Mouse (Mus musculus) liver, embryonic 12.5 days (tissue): Measurements from ENCODE around the gene Phkg1. TPM values are rescaled to one million over a fixed set of nuclear protein-coding genes. Genes with fewer than 3 reads are reported as not detected.
"Not testable (repeated sequence)": the region's sequence is repeated elsewhere in the genome, so short reads cannot be mapped to it uniquely, and the experiment has no call there.

Source experiments
- ATAC-seq: fragments of 200-750 bp; cut with Nextera tagmentation; 2 replicates; pipeline ENCODE4 v1.8.0; 2017; ENCODE audit warnings: moderate number of reproducible peaks, mild to moderate bottlenecking, moderate library complexity
- H3K27ac ChIP-seq: fragments of 300-500 bp; sonication (generic); 2 replicates; pipeline ENCODE4 v1.5.1; 2016; ENCODE audit warnings: mild to moderate bottlenecking
- H3K27me3 ChIP-seq: fragments of 300-500 bp; sonication (generic); replicated peaks from 2 replicates; pipeline ENCODE4 v1.6.1; 2016; ENCODE audit warnings: mild to moderate bottlenecking, moderate library complexity
- H3K36me3 ChIP-seq: fragments of 300-500 bp; sonication (generic); 2 replicates; pipeline ENCODE4 v1.6.1; 2016; ENCODE audit warnings: mild to moderate bottlenecking, moderate library complexity
- H3K4me1 ChIP-seq: fragments of 300-500 bp; sonication (generic); 2 replicates; pipeline ENCODE4 v1.6.1; 2016
- H3K4me2 ChIP-seq: fragments of 300-500 bp; sonication (generic); 2 replicates; pipeline ENCODE4 v1.6.1; 2016; ENCODE audit warnings: mild to moderate bottlenecking, moderate library complexity
- H3K4me3 ChIP-seq: fragments of 300-500 bp; sonication (generic); 2 replicates; pipeline ENCODE4 v1.5.1; 2016; ENCODE audit warnings: mild to moderate bottlenecking, moderate library complexity
- H3K9ac ChIP-seq: fragments of 300-500 bp; sonication (generic); 2 replicates; pipeline ENCODE4 v1.6.1; 2016; ENCODE audit warnings: mild to moderate bottlenecking, moderate library complexity
- H3K9me3 ChIP-seq: fragments of 300-500 bp; sonication (generic); replicated peaks from 2 replicates; pipeline ENCODE4 v1.6.1; 2016; ENCODE audit warnings: mild to moderate bottlenecking, moderate library complexity
- WGBS: fragments of 180-500 bp; shearing (Covaris S2); methylation state at CpG from one replicate; pipeline ENCODE4 v1.1.7; 2016; ENCODE audit not compliant: insufficient replicate concordance; 5-methylcytosine and 5-hydroxymethylcytosine counted together
- polyA plus RNA-seq: library from polyadenylated mRNA; unstranded; fragments of >200 nt; fragmentation: Nextera tagmentation; extraction: Ambion mirVana; gene quantifications from 2 replicates; pipeline ENCODE4 v1.2.1, GENCODE M21; 2016

Gene Phkg1
- polyA plus RNA-seq, 1 experiment from 2014 or later: 0.23 TPM

GRCm38 (mm10) chr5:129895198-129896088, 2.9 kb downstream of the Phkg1 start, which contains the start of gene Zbed5:
Gene Zbed5 (plus strand): TSS chr5:129895723.
- peaks cover 15% of the 10 kb centered on the region for H3K4me1 ChIP-seq
- H3K4me2 ChIP-seq: peak within 1 kb of the TSS; percentile 83
- peak within 1 kb of the TSS; percentile 49 for H3K9ac ChIP-seq
- peak; percentile 99 for ATAC-seq
- H3K9me3 ChIP-seq: no peaks in the 10 kb centered on the region
- H3K4me3 ChIP-seq: peak within 1 kb of the TSS; percentile 61
- WGBS: 2% methylated on average over 44 of the region's 44 CpGs
- H3K27ac ChIP-seq: no peak within 1 kb of the TSS
- H3K27me3 ChIP-seq: no peaks in the 10 kb centered on the region; the same call in 1 of the 2 replicates
- H3K36me3 ChIP-seq: no peaks in the 10 kb centered on the region

GRCm38 (mm10) chr5:129890390-129890789, 8.0 kb downstream of the Phkg1 start:
- not testable (repeated sequence) for H3K36me3 ChIP-seq, H3K9me3 ChIP-seq, H3K27ac ChIP-seq, ATAC-seq, H3K27me3 ChIP-seq, H3K4me3 ChIP-seq, H3K4me2 ChIP-seq, H3K9ac ChIP-seq
- whole genome bisulfite sequencing: 61% methylated on average over 6 of the region's 7 CpGs
- peaks cover 14% of the 10 kb centered on the region for H3K4me1 ChIP-seq

GRCm38 (mm10) chr5:129886911-129887636, 11.3 kb downstream of the Phkg1 start, which contains the start of gene Chchd2:
Gene Chchd2 (minus strand): TSS chr5:129887470.
- Histone ChIP-seq H3K4me2 (peak within 1 kb of the TSS; percentile 85), H3K9ac (peak within 1 kb of the TSS; percentile 92), H3K27ac (peak within 1 kb of the TSS; percentile 99), H3K36me3 (peaks cover 32% of the 10 kb centered on the region), H3K27me3 (no peaks in the 10 kb centered on the region), H3K4me1 (peaks cover 19% of the 10 kb centered on the region), H3K9me3 (no peaks in the 10 kb centered on the region), H3K4me3 (peak within 1 kb of the TSS; percentile 83)
- under 1% methylated on average over 46 of the region's 46 CpGs for WGBS
- ATAC-seq: peak; percentile 99

- peak overlapping the region; percentile 83 for H3K4me3 ChIP-seq
- H3K4me2 ChIP-seq: peak overlapping the region; percentile 85
- H3K4me1 ChIP-seq: peaks cover 19% of the 10 kb centered on the region
- no peaks in the 10 kb centered on the region for H3K27me3 ChIP-seq
- peak overlapping the region; percentile 92 for H3K9ac ChIP-seq
- ATAC-seq: no peak
- WGBS: 6% methylated on average over 10 of the region's 10 CpGs
- no peaks in the 10 kb centered on the region for H3K9me3 ChIP-seq
- peaks cover 40% of the 10 kb centered on the region for H3K36me3 ChIP-seq
- peak overlapping the region; percentile 99 for H3K27ac ChIP-seq
Observed at GRCm38 (mm10) chr5:129886271-129886670, 12.1 kb downstream of the Phkg1 start.

- Histone ChIP-seq H3K9me3 (no peaks in the 10 kb centered on the region), H3K27ac (no peak overlapping the region), H3K27me3 (no peaks in the 10 kb centered on the region), H3K4me3 (no peak overlapping the region), H3K36me3 (peaks cover 47% of the 10 kb centered on the region), H3K4me2 (no peak overlapping the region), H3K4me1 (peaks cover 5% of the 10 kb centered on the region; the same call in 1 of the 2 replicates), H3K9ac (no peak overlapping the region)
- ATAC-seq: no peak
- WGBS: 59% methylated on average over 3 of the region's 3 CpGs
Observed at GRCm38 (mm10) chr5:129879888-129880287, 18.5 kb downstream of the Phkg1 start.

GRCm38 (mm10) chr5:129878946-129879345, 19.4 kb downstream of the Phkg1 start:
- ATAC-seq: no peak
- H3K27me3 ChIP-seq: no peaks in the 10 kb centered on the region
- H3K4me3 ChIP-seq: no peak overlapping the region
- no peak overlapping the region for H3K9ac ChIP-seq
- H3K36me3 ChIP-seq: peaks cover 38% of the 10 kb centered on the region
- H3K4me1 ChIP-seq: no peaks in the 10 kb centered on the region
- 59% methylated on average over 2 of the region's 2 CpGs for WGBS
- no peak overlapping the region for H3K4me2 ChIP-seq
- no peaks in the 10 kb centered on the region for H3K9me3 ChIP-seq
- H3K27ac ChIP-seq: no peak overlapping the region

GRCm38 (mm10) chr5:129877731-129878455, 20.5 kb downstream of the Phkg1 start:
- ATAC-seq: no peak
- Histone ChIP-seq H3K4me2 (no peak overlapping the region), H3K27ac (no peak overlapping the region), H3K9me3 (no peaks in the 10 kb centered on the region), H3K36me3 (peaks cover 30% of the 10 kb centered on the region), H3K4me1 (no peaks in the 10 kb centered on the region), H3K27me3 (no peaks in the 10 kb centered on the region), H3K9ac (no peak overlapping the region), H3K4me3 (no peak overlapping the region)
- WGBS: 53% methylated on average over 9 of the region's 9 CpGs

GRCm38 (mm10) chr5:129875098-129875497, 23.3 kb downstream of the Phkg1 start:
- no peaks in the 10 kb centered on the region for H3K4me1 ChIP-seq
- no peak overlapping the region for H3K9ac ChIP-seq
- H3K4me3 ChIP-seq: no peak overlapping the region
- no peak overlapping the region for H3K4me2 ChIP-seq
- peaks cover 4% of the 10 kb centered on the region for H3K36me3 ChIP-seq
- 67% methylated on average over 11 of the region's 11 CpGs for WGBS
- no peaks in the 10 kb centered on the region for H3K9me3 ChIP-seq
- ATAC-seq: no peak
- no peaks in the 10 kb centered on the region for H3K27me3 ChIP-seq
- no peak overlapping the region for H3K27ac ChIP-seq

GRCm38 (mm10) chr5:129873942-129874341, 24.4 kb downstream of the Phkg1 start:
- 67% methylated on average over 12 of the region's 12 CpGs for WGBS
- Histone ChIP-seq H3K9ac (no peak overlapping the region), H3K27me3 (no peaks in the 10 kb centered on the region), H3K9me3 (no peaks in the 10 kb centered on the region), H3K27ac (no peak overlapping the region), H3K4me1 (no peaks in the 10 kb centered on the region), H3K4me2 (no peak overlapping the region), H3K4me3 (no peak overlapping the region), H3K36me3 (no peaks in the 10 kb centered on the region)
- ATAC-seq: no peak

- Histone ChIP-seq H3K9ac (no peak overlapping the region), H3K9me3 (no peaks in the 10 kb centered on the region), H3K4me1 (0 out of 2 replicates have a peak, but pooled peaks cover 1% of the 10 kb centered on the region), H3K36me3 (no peaks in the 10 kb centered on the region), H3K4me2 (no peak overlapping the region), H3K27me3 (no peaks in the 10 kb centered on the region), H3K27ac (no peak overlapping the region), H3K4me3 (no peak overlapping the region)
- 69% methylated on average over 2 of the region's 2 CpGs for WGBS
- ATAC-seq: no peak
Observed at GRCm38 (mm10) chr5:129871238-129871637, 27.1 kb downstream of the Phkg1 start.

GRCm38 (mm10) chr5:129869238-129869995, 28.9 kb downstream of the Phkg1 start:
- H3K9me3 ChIP-seq: no peaks in the 10 kb centered on the region

More at GRCm38 (mm10) chr5:129869238-129869995, 28.9 kb downstream of the Phkg1 start:
- Histone ChIP-seq H3K4me2 (no peak overlapping the region), H3K4me1 (peaks cover 8% of the 10 kb centered on the region), H3K27me3 (no peaks in the 10 kb centered on the region), H3K9ac (no peak overlapping the region), H3K27ac (no peak overlapping the region), H3K4me3 (no peak overlapping the region), H3K36me3 (no peaks in the 10 kb centered on the region)
- ATAC-seq: no peak
- 79% methylated on average over 19 of the region's 19 CpGs for WGBS
